Mouse (Mus musculus) small intestine, adult 2 months (tissue): ENCODE measurements around the gene Clock.

Source experiments
- CTCF ChIP-seq: fragments of 200-500 bp; IDR thresholded peaks from 2 replicates; pipeline ENCODE4 v1.5.1; 2012; ENCODE audit warnings: low read depth, mild to moderate bottlenecking, control low read depth, inconsistent platforms, low read length, moderate library complexity, mixed read lengths; ENCODE audit not compliant: insufficient replicate concordance, insufficient read length; ENCODE audit errors: extremely low read depth
- POLR2A ChIP-seq: fragments of 200-500 bp; IDR thresholded peaks from 2 replicates; pipeline ENCODE4 v1.6.1; 2012; ENCODE audit warnings: low read depth, mild to moderate bottlenecking, control low read depth, inconsistent platforms, low read length, moderate library complexity

GRCm38 (mm10) chr5:76205886-76206285 lies 98.7 kb downstream of the Clock start:
- TF ChIP-seq POLR2A: no peak
- no peak for TF ChIP-seq CTCF
